Mouse (Mus musculus): ENCODE measurements at regions not wholly inside any gene's neighbourhood (a gene's known extent, or its start where the extent isn't known, plus 50 kb on each side); places are given as distances from the start of the nearest gene placed in this dataset.

DNA sequence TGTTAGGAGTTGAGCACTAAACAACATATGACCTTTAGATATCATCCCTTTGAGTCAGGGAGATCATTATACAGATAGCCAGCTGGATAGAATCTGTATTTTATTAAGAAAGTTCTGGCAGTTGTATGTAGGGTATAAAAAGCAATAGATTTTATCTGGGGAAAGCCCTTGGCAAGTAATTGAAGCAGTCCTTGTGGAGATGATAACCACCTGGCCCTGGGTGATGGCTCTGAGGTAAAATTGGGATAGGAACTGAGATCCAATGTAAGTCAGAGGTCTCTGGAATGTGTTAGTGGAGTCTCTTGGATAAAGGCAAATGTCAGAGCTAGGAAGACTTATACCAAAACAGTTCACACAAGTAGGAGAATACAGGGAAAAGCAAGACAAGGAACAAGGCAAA, 1547.0 kb upstream of the Slc10a2 start:
- Histone ChIP-seq H3K4me3 (ENCODE audit: low read depth, low read length) (no peak overlapping the region), H3K27me3 (ENCODE audit: control insufficient read depth, insufficient read depth, low read length) (no peaks in the 10 kb centered on the region), H3K9ac (replicated peaks; ENCODE audit: low read depth, low read length) (no peak overlapping the region), H3K9me3 (replicated peaks; ENCODE audit: control insufficient read depth, low read length) (no peaks in the 10 kb centered on the region), H3K36me3 (replicated peaks; ENCODE audit: control insufficient read depth, insufficient read depth, low read length) (no peaks in the 10 kb centered on the region), H3K4me2 (ENCODE audit: low read depth, low read length) (no peak overlapping the region), H3K4me1 (ENCODE audit: control insufficient read depth, insufficient read depth) (no peaks in the 10 kb centered on the region), H3K27ac (ENCODE audit: low read depth) (no peak overlapping the region)
- ATAC-seq (ENCODE audit: insufficient read depth, low read depth) (no peak), DNase-seq (ENCODE audit: low spot score) (no peak)
- no peak for TF ChIP-seq CTCF (IDR thresholded peaks at IDR 0.05; ENCODE audit: low read depth)
- TF ChIP-seq EP300 (IDR thresholded peaks at IDR 0.05; ENCODE audit: low read depth), result no peak

GRCm38 (mm10) chr8:6648083-6648482, 1542.9 kb upstream of the Slc10a2 start:
- ATAC-seq (ENCODE audit: insufficient read depth, low read depth) (no peak), DNase-seq (ENCODE audit: low spot score) (no peak)
- Histone ChIP-seq H3K4me2 (ENCODE audit: low read depth, low read length) (no peak overlapping the region), H3K4me1 (ENCODE audit: control insufficient read depth, insufficient read depth) (no peaks in the 10 kb centered on the region), H3K9ac (replicated peaks; ENCODE audit: low read depth, low read length) (no peak overlapping the region), H3K27me3 (ENCODE audit: control insufficient read depth, insufficient read depth, low read length) (no peaks in the 10 kb centered on the region), H3K27ac (ENCODE audit: low read depth) (no peak overlapping the region), H3K9me3 (replicated peaks; ENCODE audit: control insufficient read depth, low read length) (no peaks in the 10 kb centered on the region), H3K36me3 (replicated peaks; ENCODE audit: control insufficient read depth, insufficient read depth, low read length) (no peaks in the 10 kb centered on the region), H3K4me3 (ENCODE audit: low read depth, low read length) (no peak overlapping the region)
- TF ChIP-seq EP300 (IDR thresholded peaks at IDR 0.05; ENCODE audit: low read depth) (no peak), CTCF (IDR thresholded peaks at IDR 0.05; ENCODE audit: low read depth) (no peak)

DNA sequence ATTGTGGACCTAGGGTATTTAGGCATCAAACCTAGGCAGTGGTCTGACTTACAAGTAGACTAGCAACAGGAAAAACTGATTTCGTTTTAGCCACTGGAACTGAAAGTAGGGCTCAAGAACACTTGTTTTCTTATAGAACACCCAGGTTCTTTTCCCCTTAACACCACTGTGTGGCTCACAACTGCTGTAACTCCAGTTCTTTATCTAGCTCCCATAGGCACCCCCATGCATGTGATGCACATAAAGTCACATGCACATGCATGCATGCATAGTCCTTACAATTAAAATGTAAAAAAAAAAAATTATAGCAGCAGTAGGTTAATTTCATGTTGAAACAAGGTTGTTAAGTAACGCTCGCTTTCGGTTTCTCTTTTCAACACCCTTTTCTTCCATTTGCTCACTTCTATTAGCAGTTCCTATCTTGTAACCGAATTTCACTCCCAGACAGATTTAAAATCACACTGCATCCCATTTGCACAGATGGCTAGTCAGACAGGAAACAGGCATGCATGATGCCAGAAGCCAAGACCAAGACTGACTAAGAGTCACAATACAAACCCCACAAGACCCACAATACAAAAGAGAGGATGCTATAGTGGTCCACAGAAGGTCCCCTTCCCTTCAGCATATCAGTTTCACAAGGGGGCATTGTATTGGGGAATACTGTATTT, 1540.3 kb upstream of the Slc10a2 start:
- WGBS, result 64% methylated on average over 5 of the region's 5 CpGs
- no peak overlapping the region for H3K27ac ChIP-seq (ENCODE audit: low read depth)
- TF ChIP-seq EP300 (IDR thresholded peaks at IDR 0.05; ENCODE audit: low read depth), result no peak
- no peaks in the 10 kb centered on the region for H3K36me3 ChIP-seq (replicated peaks; ENCODE audit: control insufficient read depth, insufficient read depth, low read length)
- no peak overlapping the region for H3K4me3 ChIP-seq (ENCODE audit: low read depth, low read length)
- DNase-seq (ENCODE audit: low spot score) (no peak), ATAC-seq (ENCODE audit: insufficient read depth, low read depth) (no peak)
- H3K27me3 ChIP-seq (ENCODE audit: control insufficient read depth, insufficient read depth, low read length), result no peaks in the 10 kb centered on the region
- H3K9me3 ChIP-seq (replicated peaks; ENCODE audit: control insufficient read depth, low read length), result no peaks in the 10 kb centered on the region
- no peak overlapping the region for H3K9ac ChIP-seq (replicated peaks; ENCODE audit: low read depth, low read length)
- H3K4me1 ChIP-seq (ENCODE audit: control insufficient read depth, insufficient read depth), result no peaks in the 10 kb centered on the region
- no peak overlapping the region for H3K4me2 ChIP-seq (ENCODE audit: low read depth, low read length)

GRCm38 (mm10) chr8:6644396-6644795, 1539.2 kb upstream of the Slc10a2 start:
- 85% methylated on average over 2 of the region's 2 CpGs for WGBS

GRCm38 (mm10) chr8:6627009-6627557, 1521.9 kb upstream of the Slc10a2 start:
- H3K9ac ChIP-seq (replicated peaks; ENCODE audit: low read depth, low read length), result no peak overlapping the region
- H3K36me3 ChIP-seq (replicated peaks; ENCODE audit: control insufficient read depth, insufficient read depth, low read length), result no peaks in the 10 kb centered on the region
- ATAC-seq (ENCODE audit: insufficient read depth, low read depth) (no peak), DNase-seq (ENCODE audit: low spot score) (no peak)
- no peak overlapping the region for H3K4me3 ChIP-seq (ENCODE audit: low read depth, low read length)
- no peaks in the 10 kb centered on the region for H3K4me1 ChIP-seq (ENCODE audit: control insufficient read depth, insufficient read depth)
- no peaks in the 10 kb centered on the region for H3K9me3 ChIP-seq (replicated peaks; ENCODE audit: control insufficient read depth, low read length)
- no peak overlapping the region for H3K4me2 ChIP-seq (ENCODE audit: low read depth, low read length)
- WGBS, result 66% methylated on average over 8 of the region's 8 CpGs
- no peaks in the 10 kb centered on the region for H3K27me3 ChIP-seq (ENCODE audit: control insufficient read depth, insufficient read depth, low read length)
- TF ChIP-seq EP300 (IDR thresholded peaks at IDR 0.05; ENCODE audit: low read depth) (no peak), CTCF (IDR thresholded peaks at IDR 0.05; ENCODE audit: low read depth) (no peak)
- H3K27ac ChIP-seq (ENCODE audit: low read depth), result no peak overlapping the region

More at GRCm38 (mm10) chr8:6644396-6644795, 1539.2 kb upstream of the Slc10a2 start:
- no peaks in the 10 kb centered on the region for H3K27me3 ChIP-seq (ENCODE audit: control insufficient read depth, insufficient read depth, low read length)
- TF ChIP-seq CTCF (IDR thresholded peaks at IDR 0.05; ENCODE audit: low read depth) (no peak), EP300 (IDR thresholded peaks at IDR 0.05; ENCODE audit: low read depth) (no peak)
- no peak overlapping the region for H3K4me3 ChIP-seq (ENCODE audit: low read depth, low read length)
- H3K9me3 ChIP-seq (replicated peaks; ENCODE audit: control insufficient read depth, low read length), result no peaks in the 10 kb centered on the region
- H3K4me1 ChIP-seq (ENCODE audit: control insufficient read depth, insufficient read depth), result no peaks in the 10 kb centered on the region
- no peak overlapping the region for H3K27ac ChIP-seq (ENCODE audit: low read depth)
- H3K36me3 ChIP-seq (replicated peaks; ENCODE audit: control insufficient read depth, insufficient read depth, low read length), result no peaks in the 10 kb centered on the region
- ATAC-seq (ENCODE audit: insufficient read depth, low read depth) (no peak), DNase-seq (ENCODE audit: low spot score) (no peak)
- no peak overlapping the region for H3K4me2 ChIP-seq (ENCODE audit: low read depth, low read length)
- H3K9ac ChIP-seq (replicated peaks; ENCODE audit: low read depth, low read length), result no peak overlapping the region

- 28% methylated on average over 2 of the region's 2 CpGs for WGBS
- Histone ChIP-seq H3K4me2 (ENCODE audit: low read depth, low read length) (no peak overlapping the region), H3K9me3 (replicated peaks; ENCODE audit: control insufficient read depth, low read length) (no peaks in the 10 kb centered on the region), H3K9ac (replicated peaks; ENCODE audit: low read depth, low read length) (no peak overlapping the region), H3K27ac (ENCODE audit: low read depth) (no peak overlapping the region), H3K36me3 (replicated peaks; ENCODE audit: control insufficient read depth, insufficient read depth, low read length) (no peaks in the 10 kb centered on the region), H3K27me3 (ENCODE audit: control insufficient read depth, insufficient read depth, low read length) (no peaks in the 10 kb centered on the region), H3K4me1 (ENCODE audit: control insufficient read depth, insufficient read depth) (no peaks in the 10 kb centered on the region), H3K4me3 (ENCODE audit: low read depth, low read length) (no peak overlapping the region)
- TF ChIP-seq EP300 (IDR thresholded peaks at IDR 0.05; ENCODE audit: low read depth) (no peak), CTCF (IDR thresholded peaks at IDR 0.05; ENCODE audit: low read depth) (no peak)
- DNase-seq (ENCODE audit: low spot score) (no peak), ATAC-seq (ENCODE audit: insufficient read depth, low read depth) (no peak)
These were observed 1503.7 kb upstream of the Slc10a2 start for GRCm38 (mm10) chr8:6608891-6609290.

Data from heart, postnatal 0 days (tissue).